Mouse (Mus musculus) CD4-positive, CD25-positive, alpha-beta regulatory T cell, adult 4 months (primary cell): ENCODE results near the gene Adam6b. TPM values are rescaled to one million over a fixed set of nuclear protein-coding genes. Genes with fewer than 3 reads are reported as not detected.
"Not testable (repeated sequence)": the region's sequence is repeated elsewhere in the genome, so short reads cannot be mapped to it uniquely, and the experiment has no call there.

Source experiments
- ATAC-seq: one replicate; pipeline ENCODE4 v1.8.0; 2017
- polyA plus RNA-seq, 2 experiments: library from polyadenylated mRNA; unstranded; fragments of 100-300 nt; shearing (Covaris generic); gene quantifications; one replicate each; pipeline ENCODE4 v1.2.1; 2017

Adam6b gene
- polyA plus RNA-seq = 1 to 10 TPM in 1 of 2 experiments, under 1 TPM in 1; 0.52 to 1.2 TPM

DNA sequence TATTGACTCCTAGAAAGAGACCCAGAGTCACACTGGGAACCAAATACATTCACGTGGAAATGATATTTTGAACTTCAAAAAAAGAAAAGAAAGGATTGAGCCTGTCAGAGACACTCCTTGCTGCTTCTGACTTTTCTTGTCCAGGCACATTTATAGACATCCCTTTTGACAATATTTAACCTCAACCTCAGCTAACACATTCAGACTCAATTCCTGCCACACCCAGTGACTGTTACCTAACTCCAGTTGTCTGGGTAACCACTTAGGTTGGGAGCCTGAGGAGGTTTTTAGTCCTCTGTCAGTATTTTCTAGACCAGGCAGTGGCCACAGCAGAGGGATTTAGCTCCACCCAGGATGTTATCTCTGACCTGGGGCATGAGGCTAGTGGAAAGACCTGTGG, at the start of gene Adam6b:
Gene Adam6b (plus strand): TSS at position 301 of the 400 bp plus-strand sequence.
- not testable (repeated sequence) for ATAC-seq

DNA sequence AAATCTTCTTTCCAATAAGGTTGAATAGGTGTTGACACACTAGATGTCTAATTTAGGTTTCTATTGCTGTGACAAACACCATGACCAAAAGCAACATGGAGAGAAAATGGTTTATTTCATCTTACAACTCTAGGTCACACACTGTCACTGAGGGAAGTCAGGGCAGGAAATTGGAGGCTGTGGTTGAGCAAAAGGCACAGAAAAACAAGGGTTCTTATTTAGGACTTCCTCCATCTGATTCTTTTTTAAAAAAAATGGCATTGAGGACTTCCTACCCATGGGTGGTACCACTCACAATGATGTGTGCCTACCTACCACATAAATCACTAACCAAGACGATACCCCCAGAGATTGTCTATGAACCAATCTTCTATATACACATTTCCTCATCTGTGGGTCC, 43.2 kb upstream of the Adam6b start:
- ATAC-seq = peak; percentile 94

DNA sequence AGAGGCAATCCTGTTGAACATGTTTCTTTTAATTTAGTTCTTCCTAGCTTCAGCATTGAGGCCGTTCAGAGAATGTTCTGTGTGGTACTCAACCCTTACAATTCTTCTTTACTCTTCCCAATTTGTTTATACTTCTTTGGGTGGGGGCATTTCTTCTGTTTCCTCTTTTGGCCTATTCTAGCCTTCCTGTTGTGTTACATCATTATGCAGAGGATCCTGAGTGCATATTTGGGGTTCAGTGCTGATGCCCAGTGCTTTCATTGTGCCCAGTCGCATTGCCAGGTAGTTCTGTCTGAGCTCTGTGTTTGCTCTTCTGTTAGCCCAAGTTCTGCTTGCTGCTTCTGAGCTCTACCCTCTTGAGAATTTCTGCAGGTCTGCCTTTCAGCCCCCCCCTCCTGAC, 13.1 kb upstream of the Adam6b start:
- ATAC-seq = no peak

DNA sequence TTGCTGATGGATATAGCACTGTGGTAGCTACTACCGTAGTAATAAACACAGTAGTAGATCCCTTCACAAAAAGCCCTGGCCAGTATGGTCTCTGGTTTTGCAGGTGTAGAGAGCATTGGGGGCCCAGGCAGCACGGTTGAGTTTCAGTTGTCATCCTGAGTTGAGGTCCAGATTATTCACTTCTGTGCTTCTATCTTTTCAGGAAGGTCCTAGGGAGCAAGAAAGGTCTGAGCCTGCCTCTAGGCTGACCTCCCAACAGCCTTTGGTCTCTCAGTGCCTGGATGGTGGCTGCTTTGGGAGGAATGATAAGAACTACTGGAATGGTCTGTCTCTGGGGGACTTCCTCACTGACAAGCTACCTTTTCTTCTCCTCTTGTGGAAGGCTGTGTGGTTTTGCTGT, 7.2 kb upstream of the Adam6b start:
- ATAC-seq = no peak

DNA sequence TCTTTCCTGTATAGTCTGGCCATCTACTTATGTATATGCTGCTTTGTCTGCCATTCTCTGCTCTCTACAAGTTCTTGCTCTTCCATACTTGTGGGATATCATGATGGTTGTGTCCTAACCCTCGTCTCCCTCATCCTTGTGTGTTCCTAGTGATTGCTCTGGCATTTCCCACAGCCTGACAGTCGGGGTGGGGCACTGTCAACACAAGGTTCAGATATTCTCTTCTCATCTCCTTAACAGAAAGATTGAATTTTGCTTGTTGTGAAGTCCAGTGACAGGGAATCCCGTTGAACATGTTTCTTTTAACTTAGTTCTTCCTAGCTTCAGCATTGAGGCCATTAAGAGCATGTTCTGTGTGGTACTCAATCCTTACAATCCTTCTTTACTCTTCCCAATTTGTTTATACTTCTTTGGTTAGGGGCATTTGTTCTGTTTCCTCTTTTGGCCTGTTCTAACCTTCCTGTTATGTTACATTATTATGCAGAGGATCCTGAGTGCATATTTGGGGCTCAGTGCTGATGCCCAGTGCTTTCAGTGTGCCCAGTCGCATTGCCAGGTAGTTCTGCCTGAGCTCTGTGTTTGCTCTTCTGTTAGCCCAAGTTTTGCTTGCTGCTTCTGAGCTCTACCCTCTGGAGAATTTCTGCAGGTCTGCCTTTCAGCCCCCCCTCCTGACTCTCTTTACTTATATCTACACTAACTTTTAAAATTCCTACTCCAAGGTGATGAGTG, 6.5 kb upstream of the Adam6b start:
- no peak for ATAC-seq

DNA sequence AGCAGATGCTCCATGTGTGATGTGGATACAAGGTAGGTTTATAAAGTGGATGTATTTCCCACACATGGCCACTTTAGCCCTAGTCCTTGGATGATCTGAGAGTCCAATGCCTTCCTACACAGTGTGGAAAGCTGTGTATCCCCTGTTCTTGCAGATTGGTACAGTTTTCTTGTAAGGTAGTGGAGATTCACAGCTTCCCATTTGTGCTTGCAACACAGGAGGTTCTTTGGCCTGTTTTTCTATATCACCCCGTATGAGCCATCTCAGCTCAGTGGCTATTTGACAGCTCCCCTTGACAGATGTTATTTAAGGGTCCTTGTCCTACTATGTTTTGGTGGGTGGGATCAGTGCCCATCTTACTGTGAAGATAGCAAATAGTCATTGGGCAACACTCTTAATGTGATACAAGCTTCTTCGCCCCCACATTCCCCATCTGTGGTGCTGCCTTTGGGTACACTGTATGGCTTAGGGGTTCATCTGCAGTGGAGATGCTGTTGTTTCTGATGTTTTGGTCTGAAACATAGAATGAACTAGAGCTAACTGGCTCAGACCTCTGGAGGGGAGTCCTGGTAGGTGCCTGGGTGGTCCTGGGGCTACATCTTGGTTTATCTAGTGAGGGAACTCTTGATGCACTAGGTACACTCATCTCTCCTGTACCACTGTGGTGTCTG, 5.7 kb upstream of the Adam6b start:
- ATAC-seq = no peak

DNA sequence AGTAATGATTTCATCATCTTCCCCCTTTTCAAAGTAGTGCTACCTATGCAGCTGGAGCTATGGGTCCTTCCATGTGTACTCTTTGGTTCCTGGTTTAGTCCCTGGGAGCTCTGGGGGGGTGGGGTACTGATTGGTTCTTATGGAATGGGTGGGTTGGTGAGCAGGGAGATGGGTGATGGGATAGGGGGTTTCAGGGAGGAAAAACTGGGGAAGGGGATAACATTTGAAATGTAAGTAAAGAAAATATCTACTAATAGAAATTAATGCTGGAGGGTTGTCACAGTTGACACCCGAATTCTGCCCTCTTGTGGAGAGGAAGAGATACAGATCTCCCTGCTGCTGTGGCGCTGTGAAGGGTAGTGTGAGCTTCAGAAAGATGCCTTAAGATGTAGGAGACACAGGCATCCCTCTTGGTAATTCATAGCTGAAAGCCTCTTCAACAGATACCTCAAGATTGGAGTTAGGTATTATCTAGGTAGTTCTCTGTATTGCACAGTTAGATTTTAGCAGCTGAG, 4.3 kb upstream of the Adam6b start:
- ATAC-seq = peak; percentile 63

DNA sequence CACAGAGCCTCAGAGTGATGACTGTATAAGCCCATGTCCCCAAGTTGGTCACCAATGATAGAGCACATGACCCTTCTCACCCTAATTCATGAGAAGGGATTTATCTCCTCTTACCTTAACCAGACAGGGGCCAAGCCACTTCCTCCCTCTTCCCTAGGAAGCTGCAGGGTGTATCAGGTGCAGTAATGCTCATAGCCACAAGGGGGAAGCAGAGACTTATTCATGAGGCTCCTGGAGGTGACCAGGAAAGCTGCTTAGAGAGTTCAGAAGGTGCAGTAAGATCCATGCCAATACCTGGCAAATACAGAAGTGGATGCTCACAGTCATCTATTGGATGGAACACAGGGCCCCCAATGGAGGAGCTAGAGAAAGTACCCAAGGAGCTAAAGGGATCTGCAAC, 1.6 kb upstream of the Adam6b start:
- peak; percentile 81 for ATAC-seq

DNA sequence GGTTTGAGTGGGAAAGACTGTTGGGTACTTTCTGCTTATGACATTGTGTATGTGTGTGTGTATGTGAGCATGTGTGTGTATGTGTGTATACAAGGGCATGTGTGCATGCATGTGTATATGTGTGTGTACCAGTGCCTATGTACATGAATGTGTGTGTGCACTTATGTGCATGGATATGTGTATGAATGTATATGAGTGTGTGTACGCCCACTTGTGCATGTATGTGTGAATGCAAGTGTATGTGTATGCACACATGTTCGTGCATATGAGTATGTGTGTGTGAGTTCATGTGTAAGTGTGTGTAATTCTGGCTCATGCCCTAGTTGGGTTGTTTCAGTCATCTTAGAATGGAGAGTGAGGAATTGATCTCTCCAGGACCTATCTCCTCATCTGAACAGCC, 36.6 kb downstream of the Adam6b start:
- no peak for ATAC-seq

Other genes starting within 250 kb of the Adam6b start
- gene Adam6a, start 54.4 kb downstream of the Adam6b start, polyA plus RNA-seq = under 1 TPM in 1 of 2 experiments, not detected in 1; 0.13 TPM